Mouse (Mus musculus) midbrain, embryonic 12.5 days (tissue): ENCODE results near the gene Klk1b4. TPM values are rescaled to one million over a fixed set of nuclear protein-coding genes. Genes with fewer than 3 reads are reported as not detected.
"Not testable (repeated sequence)": the region's sequence is repeated elsewhere in the genome, so short reads cannot be mapped to it uniquely, and the experiment has no call there.

Experiments used
- ATAC-seq: fragments of 200-750 bp; cut with Nextera tagmentation; 2 replicates; pipeline ENCODE4 v1.8.0; 2017; ENCODE audit warnings: low read depth, moderate TSS enrichment, moderate library complexity; ENCODE audit not compliant: low FRiP score
- H3K27ac ChIP-seq: fragments of 300-500 bp; sonication (generic); replicated peaks from 2 replicates; pipeline ENCODE4 v1.5.1; 2016; ENCODE audit warnings: mild to moderate bottlenecking
- H3K27me3 ChIP-seq: fragments of 300-500 bp; sonication (generic); 2 replicates; pipeline ENCODE4 v1.6.1; 2016; ENCODE audit warnings: mild to moderate bottlenecking
- H3K36me3 ChIP-seq: fragments of 300-500 bp; sonication (generic); 2 replicates; pipeline ENCODE4 v1.6.1; 2016
- H3K4me1 ChIP-seq: fragments of 300-500 bp; sonication (generic); 2 replicates; pipeline ENCODE4 v1.6.1; 2016
- H3K4me2 ChIP-seq: fragments of 300-500 bp; sonication (generic); replicated peaks from 2 replicates; pipeline ENCODE4 v1.6.1; 2016; ENCODE audit warnings: mild to moderate bottlenecking, moderate library complexity
- H3K4me3 ChIP-seq: fragments of 300-500 bp; sonication (generic); 2 replicates; pipeline ENCODE4 v1.5.1; 2016; ENCODE audit warnings: mild to moderate bottlenecking
- H3K9ac ChIP-seq: fragments of 300-500 bp; sonication (generic); replicated peaks from 2 replicates; pipeline ENCODE4 v1.6.1; 2016; ENCODE audit warnings: mild to moderate bottlenecking, moderate library complexity
- H3K9me3 ChIP-seq: fragments of 300-500 bp; sonication (generic); 2 replicates; pipeline ENCODE4 v1.6.1; 2016; ENCODE audit warnings: mild to moderate bottlenecking
- WGBS: fragments of 180-500 bp; shearing (Covaris S2); methylation state at CpG from one replicate; pipeline ENCODE4 v1.1.7; 2016; 5-methylcytosine and 5-hydroxymethylcytosine counted together
- polyA plus RNA-seq: library from polyadenylated mRNA; unstranded; fragments of >200 nt; fragmentation: Nextera tagmentation; extraction: Ambion mirVana; gene quantifications from 2 replicates; pipeline ENCODE4 v1.2.1, GENCODE M21; 2016

The Klk1b4 gene
- polyA plus RNA-seq, result not detected in 2 replicates

GRCm38 (mm10) chr7:44207135-44207534 lies at the start of gene Klk1b4:
Klk1b4 (plus strand) TSS chr7:44207435.
- H3K4me1 ChIP-seq, ATAC-seq, H3K9me3 ChIP-seq, H3K27me3 ChIP-seq, H3K9ac ChIP-seq, H3K4me2 ChIP-seq, H3K36me3 ChIP-seq, H3K27ac ChIP-seq, H3K4me3 ChIP-seq: not testable (repeated sequence)
- 65% methylated on average over 3 of the region's 3 CpGs for WGBS

GRCm38 (mm10) chr7:44179299-44180045 lies 27.8 kb upstream of the Klk1b4 start:
- 63% methylated on average over 9 of the region's 9 CpGs for WGBS
- Histone ChIP-seq H3K9me3 (no peaks in the 10 kb centered on the region), H3K27me3 (no peaks in the 10 kb centered on the region), H3K36me3 (no peaks in the 10 kb centered on the region), H3K27ac (no peak overlapping the region), H3K4me2 (no peak overlapping the region), H3K4me1 (no peaks in the 10 kb centered on the region), H3K9ac (no peak overlapping the region), H3K4me3 (no peak overlapping the region)
- no peak for ATAC-seq

GRCm38 (mm10) chr7:44186516-44186915 lies 20.7 kb upstream of the Klk1b4 start:
- not testable (repeated sequence) for H3K27ac ChIP-seq

GRCm38 (mm10) chr7:44187936-44188335 lies 19.3 kb upstream of the Klk1b4 start, which contains the start of gene Klk1b24:
Klk1b24 (plus strand) TSS chr7:44188236.
- not testable (repeated sequence) for H3K4me3 ChIP-seq, H3K27me3 ChIP-seq, ATAC-seq, H3K36me3 ChIP-seq, H3K27ac ChIP-seq, H3K4me2 ChIP-seq, H3K4me1 ChIP-seq, H3K9ac ChIP-seq, H3K9me3 ChIP-seq

More at GRCm38 (mm10) chr7:44186516-44186915, 20.7 kb upstream of the Klk1b4 start:
- H3K27me3 ChIP-seq, H3K4me3 ChIP-seq, H3K4me2 ChIP-seq, H3K9me3 ChIP-seq, H3K4me1 ChIP-seq, ATAC-seq, H3K9ac ChIP-seq, H3K36me3 ChIP-seq: not testable (repeated sequence)
- 76% methylated on average over 8 of the region's 8 CpGs for WGBS

GRCm38 (mm10) chr7:44193466-44193865 lies 13.8 kb upstream of the Klk1b4 start:
- not testable (repeated sequence) for ATAC-seq, H3K4me3 ChIP-seq, H3K4me1 ChIP-seq, H3K27me3 ChIP-seq, H3K4me2 ChIP-seq, H3K27ac ChIP-seq, H3K9me3 ChIP-seq, H3K9ac ChIP-seq, H3K36me3 ChIP-seq
- 80% methylated on average over 1 of the region's 1 CpGs for WGBS

- Histone ChIP-seq H3K36me3 (no peaks in the 10 kb centered on the region), H3K4me2 (no peak within 1 kb of the TSS), H3K9ac (no peak within 1 kb of the TSS), H3K27me3 (no peaks in the 10 kb centered on the region), H3K4me3 (no peak within 1 kb of the TSS), H3K27ac (no peak within 1 kb of the TSS), H3K4me1 (no peaks in the 10 kb centered on the region), H3K9me3 (no peaks in the 10 kb centered on the region)
- 66% methylated on average over 3 of the region's 3 CpGs for WGBS
- no peak for ATAC-seq
These were observed 9.3 kb upstream of the Klk1b4 start, which contains the start of gene Klk1b3 for GRCm38 (mm10) chr7:44197891-44198290. Klk1b3 (plus strand) TSS chr7:44198191.

- no peak overlapping the region for H3K27ac ChIP-seq
- H3K9me3 ChIP-seq, result no peaks in the 10 kb centered on the region
- H3K9ac ChIP-seq, result no peak overlapping the region
- no peak overlapping the region for H3K4me2 ChIP-seq
- H3K4me1 ChIP-seq, result no peaks in the 10 kb centered on the region
- H3K36me3 ChIP-seq, result no peaks in the 10 kb centered on the region
- H3K4me3 ChIP-seq, result no peak overlapping the region
- WGBS, result 85% methylated on average over 3 of the region's 3 CpGs
- no peak for ATAC-seq
- H3K27me3 ChIP-seq, result no peaks in the 10 kb centered on the region
These were observed 1.1 kb downstream of the Klk1b4 start for GRCm38 (mm10) chr7:44208307-44208706.

GRCm38 (mm10) chr7:44215645-44216044 lies 8.4 kb downstream of the Klk1b4 start, which contains the start of gene Klk1b5:
Klk1b5 (plus strand) TSS chr7:44215945.
- Histone ChIP-seq H3K36me3 (no peaks in the 10 kb centered on the region), H3K4me1 (no peaks in the 10 kb centered on the region), H3K9me3 (no peaks in the 10 kb centered on the region), H3K9ac (no peak within 1 kb of the TSS), H3K4me3 (no peak within 1 kb of the TSS), H3K27ac (no peak within 1 kb of the TSS), H3K27me3 (no peaks in the 10 kb centered on the region), H3K4me2 (no peak within 1 kb of the TSS)
- 78% methylated on average over 1 of the region's 1 CpGs for WGBS
- no peak for ATAC-seq

GRCm38 (mm10) chr7:44221601-44222000 lies 14.4 kb downstream of the Klk1b4 start:
- not testable (repeated sequence) for H3K9ac ChIP-seq, H3K27ac ChIP-seq, H3K9me3 ChIP-seq, H3K27me3 ChIP-seq, ATAC-seq, H3K4me3 ChIP-seq, H3K4me1 ChIP-seq, H3K4me2 ChIP-seq, H3K36me3 ChIP-seq
- WGBS, result 70% methylated on average over 9 of the region's 10 CpGs

- H3K27me3 ChIP-seq, H3K27ac ChIP-seq, H3K36me3 ChIP-seq, H3K9ac ChIP-seq, ATAC-seq, H3K4me2 ChIP-seq, H3K9me3 ChIP-seq, H3K4me3 ChIP-seq, H3K4me1 ChIP-seq: not testable (repeated sequence)
- 76% methylated on average over 6 of the region's 6 CpGs for WGBS
These were observed 15.1 kb downstream of the Klk1b4 start for GRCm38 (mm10) chr7:44222335-44222734.

- Histone ChIP-seq H3K4me1 (no peaks in the 10 kb centered on the region), H3K4me3 (no peak within 1 kb of the TSS), H3K4me2 (no peak within 1 kb of the TSS), H3K27ac (no peak within 1 kb of the TSS), H3K36me3 (no peaks in the 10 kb centered on the region), H3K9me3 (no peaks in the 10 kb centered on the region), H3K9ac (no peak within 1 kb of the TSS), H3K27me3 (peaks cover 5% of the 10 kb centered on the region; the same call in 1 of the 2 replicates)
- no peak for ATAC-seq
- WGBS, result 80% methylated on average over 1 of the region's 1 CpGs
These were observed 17.8 kb downstream of the Klk1b4 start, which contains the start of gene Klk1 for GRCm38 (mm10) chr7:44225076-44225475. Klk1 (plus strand) TSS chr7:44225360.

GRCm38 (mm10) chr7:44235909-44236308 lies 28.7 kb downstream of the Klk1b4 start, which contains the start of gene Gm36864:
Gm36864 (plus strand) TSS chr7:44236177.
- Histone ChIP-seq H3K4me2 (no peak within 1 kb of the TSS), H3K27me3 (0 out of 2 replicates have a peak, but pooled peaks cover 5% of the 10 kb centered on the region), H3K36me3 (no peaks in the 10 kb centered on the region), H3K27ac (no peak within 1 kb of the TSS), H3K4me1 (no peaks in the 10 kb centered on the region), H3K4me3 (no peak within 1 kb of the TSS), H3K9ac (no peak within 1 kb of the TSS), H3K9me3 (no peaks in the 10 kb centered on the region)
- 90% methylated on average over 3 of the region's 3 CpGs for WGBS
- no peak for ATAC-seq
